ENCODE assay signal across 11 mouse cellular contexts in genomic region chr2:21245477-21246102, GRCm38 (mm10). TPM values are rescaled to one million over a fixed set of nuclear protein-coding genes. Genes with fewer than 3 reads are reported as not detected.
DNase-seq lines count a peak whose midpoint lies in the region; ATAC-seq and TF ChIP-seq lines count a peak whose summit lies in the region.
"Had no signal": no experiment of that assay in that cellular context is flagged by ENCODE, and none has a peak within 500 bp of the region (broad histone marks: within the 10 kb centered on the region; RNA-seq: fewer than 3 reads in every experiment).

No protein-coding gene starts in this region.

- DNase-seq in heart, adult 8-10 months (ENCODE audit: low spot score) = no peak
- peak; percentile 13 for DNase-seq in adipocyte (ENCODE audit: low spot score)
- DNase-seq in kidney, postnatal 0 days (ENCODE audit: low spot score) = no peak
- DNase-seq in liver, postnatal 0 days = peak; percentile 32
- DNase-seq in c-Kit-positive CD71-positive TER-119-positive erythroid progenitor cells, embryonic 14.5 days (ENCODE audit: low spot score) = no peak
- no peak for DNase-seq in cerebellum, postnatal 4 days (ENCODE audit: low spot score in 2 of 2)
- DNase-seq: cerebellum, adult 9-11 months; forebrain, postnatal 0 days; right cerebral cortex, postnatal 4 days had no signal

- H3K4me3 ChIP-seq in heart, embryonic 16.5 days (ENCODE audit: low read length) = no peak overlapping the region
- no peak overlapping the region for H3K4me3 ChIP-seq in kidney, postnatal 0 days (replicated peaks; ENCODE audit: low read depth, low read length)
- H3K4me3 ChIP-seq in liver, postnatal 0 days (ENCODE audit: low read depth, low read length) = no peak overlapping the region
- H3K4me3 ChIP-seq: embryonic facial prominence, embryonic 15.5 days had no signal

- peaks cover 13% of the 10 kb centered on the region for H3K4me1 ChIP-seq in heart, embryonic 16.5 days (ENCODE audit: control insufficient read depth, insufficient read depth, low read length)
- H3K4me1 ChIP-seq in kidney, postnatal 0 days (replicated peaks; ENCODE audit: insufficient read depth, low read length) = no peaks in the 10 kb centered on the region
- peaks cover 5% of the 10 kb centered on the region; the same call in 1 of the 2 replicates for H3K4me1 ChIP-seq in liver, postnatal 0 days (ENCODE audit: insufficient read depth)
- H3K4me1 ChIP-seq: embryonic facial prominence, embryonic 15.5 days had no signal

- H3K27ac ChIP-seq in heart, embryonic 16.5 days (ENCODE audit: low read length) = no peak overlapping the region
- no peak overlapping the region for H3K27ac ChIP-seq in kidney, postnatal 0 days
- H3K27ac ChIP-seq in liver, postnatal 0 days (ENCODE audit: low read depth) = peak overlapping the region; percentile 45
- H3K27ac ChIP-seq: embryonic facial prominence, embryonic 15.5 days had no signal

- H3K27me3 ChIP-seq in heart, embryonic 16.5 days (ENCODE audit: control insufficient read depth, insufficient read depth, low read length) = peaks cover 5% of the 10 kb centered on the region; the same call in 1 of the 2 replicates
- no peaks in the 10 kb centered on the region for H3K27me3 ChIP-seq in kidney, postnatal 0 days (ENCODE audit: insufficient read depth, low read length)
- no peaks in the 10 kb centered on the region for H3K27me3 ChIP-seq in liver, postnatal 0 days (ENCODE audit: insufficient read depth, low read length)
- H3K27me3 ChIP-seq: embryonic facial prominence, embryonic 15.5 days had no signal

- peak; percentile 19; the same call in 1 of the 2 replicates for TF ChIP-seq CTCF in kidney, postnatal 0 days (IDR thresholded peaks at IDR 0.05; ENCODE audit: low read depth)
- TF ChIP-seq CTCF in liver, postnatal 0 days (IDR thresholded peaks at IDR 0.05; ENCODE audit: low read depth) = peak; percentile 52

- 57% methylated on average over 2 of the region's 2 CpGs for WGBS in heart, embryonic 16.5 days
- WGBS in kidney, postnatal 0 days = 87% methylated on average over 2 of the region's 2 CpGs
- 48% methylated on average over 2 of the region's 2 CpGs for whole genome bisulfite sequencing in liver, postnatal 0 days (ENCODE audit: insufficient replicate concordance)

- no peak for TF ChIP-seq EP300 in liver, postnatal 0 days (IDR thresholded peaks at IDR 0.05; ENCODE audit: low read depth)

- H3K4me2 ChIP-seq in heart, embryonic 16.5 days (ENCODE audit: low read depth, low read length) = peak overlapping the region; percentile 17; the same call in 1 of the 2 replicates
- no peak overlapping the region for H3K4me2 ChIP-seq in kidney, postnatal 0 days (ENCODE audit: low read length)
- H3K4me2 ChIP-seq in liver, postnatal 0 days (ENCODE audit: low read depth, low read length) = no peak overlapping the region
- H3K4me2 ChIP-seq: embryonic facial prominence, embryonic 15.5 days had no signal

- H3K9ac ChIP-seq in heart, embryonic 16.5 days (ENCODE audit: low read length) = no peak overlapping the region
- no peak overlapping the region for H3K9ac ChIP-seq in kidney, postnatal 0 days (ENCODE audit: low read depth, low read length)
- H3K9ac ChIP-seq in liver, postnatal 0 days (replicated peaks) = no peak overlapping the region
- H3K9ac ChIP-seq: embryonic facial prominence, embryonic 15.5 days; forebrain, postnatal 0 days had no signal

- peak; percentile 45; the same call in 1 of the 2 replicates for ATAC-seq in heart, embryonic 16.5 days (replicated peaks; ENCODE audit: extremely low read depth, insufficient read depth, low FRiP score)
- peak; percentile 79 for ATAC-seq in kidney, postnatal 0 days (replicated peaks; ENCODE audit: low FRiP score, low read depth)
- peak; percentile 100 for ATAC-seq in liver, postnatal 0 days
- ATAC-seq: forebrain, postnatal 0 days had no signal

- no peaks in the 10 kb centered on the region for H3K36me3 ChIP-seq in heart, embryonic 16.5 days (ENCODE audit: control insufficient read depth, insufficient read depth)
- H3K36me3 ChIP-seq in kidney, postnatal 0 days (ENCODE audit: insufficient read depth, low read length) = no peaks in the 10 kb centered on the region
- no peaks in the 10 kb centered on the region for H3K36me3 ChIP-seq in liver, postnatal 0 days (replicated peaks; ENCODE audit: insufficient read depth, low read length)
- H3K36me3 ChIP-seq: embryonic facial prominence, embryonic 15.5 days had no signal

- peaks cover 5% of the 10 kb centered on the region; the same call in 1 of the 2 replicates for H3K9me3 ChIP-seq in heart, embryonic 16.5 days (replicated peaks; ENCODE audit: control insufficient read depth, low read length)
- no peaks in the 10 kb centered on the region for H3K9me3 ChIP-seq in kidney, postnatal 0 days (replicated peaks; ENCODE audit: low read length)
- no peaks in the 10 kb centered on the region for H3K9me3 ChIP-seq in liver, postnatal 0 days (ENCODE audit: low read length)
- H3K9me3 ChIP-seq: embryonic facial prominence, embryonic 15.5 days had no signal

RNA-seq across cellular contexts. Expression of gene Thnsl1, which starts 40.1 kb away (rescaled TPM):
- 5.7 and 6.5 TPM in 2 replicates for polyA plus RNA-seq in heart, embryonic 16.5 days (2015; fragmentation: Nextera tagmentation; extraction: Ambion mirVana)
- total RNA-seq in heart, adult 8-10 months (2022) = 10 to 100 TPM in 1 of 4 experiments, 1 to 10 TPM in 3; 7.4 to 10.5 (median 9.1) TPM
- 5.8 and 6.4 TPM in 2 replicates for polyA plus RNA-seq in kidney, postnatal 0 days (2015; fragmentation: Nextera tagmentation; extraction: Ambion mirVana)
- polyA plus RNA-seq in liver, postnatal 0 days (2015; fragmentation: Nextera tagmentation; extraction: Ambion mirVana) = 2.0 and 2.1 TPM in 2 replicates

RNA-seq across cellular contexts. Expression of gene Enkur, which starts 40.4 kb away (rescaled TPM):
- 2.0 and 2.2 TPM in 2 replicates for polyA plus RNA-seq in heart, embryonic 16.5 days (2015; fragmentation: Nextera tagmentation; extraction: Ambion mirVana)
- 1 to 10 TPM; 1.0 to 1.1 (median 1.1) TPM for total RNA-seq in heart, adult 8-10 months (2022)
- polyA plus RNA-seq in kidney, postnatal 0 days (2015; fragmentation: Nextera tagmentation; extraction: Ambion mirVana) = 1.5 and 1.6 TPM in 2 replicates
- 0.14 and 0.19 TPM in 2 replicates for polyA plus RNA-seq in liver, postnatal 0 days (2015; fragmentation: Nextera tagmentation; extraction: Ambion mirVana)

Comparison
In these comparisons a context has a peak if more than half of its experiments do, and no peak if none do; other contexts are left out.
1. ATAC-seq: peak in every context shown above with its lines; median percentile 100 in liver, postnatal 0 days; 79 in kidney, postnatal 0 days; 45 in heart, embryonic 16.5 days.
2. DNase-seq: peak in adipocyte (single experiment) and liver, postnatal 0 days (single experiment); none in heart, adult 8-10 months (single experiment), kidney, postnatal 0 days (single experiment), c-Kit-positive CD71-positive TER-119-positive erythroid progenitor cells, embryonic 14.5 days (single experiment) and cerebellum, postnatal 4 days (0 of 2).